Mouse (Mus musculus) liver, adult 2 months (tissue): ENCODE data around the gene Fnip2. TPM values are rescaled to one million over a fixed set of nuclear protein-coding genes. Genes with fewer than 3 reads are reported as not detected.

Source experiments
- DNase-seq: peaks from one replicate; pipeline ENCODE4 v3.0.0-alpha.2; 2011; ENCODE audit warnings: low read depth, low spot score; ENCODE audit errors: extremely low read depth
- H3K27ac ChIP-seq: fragments of 200-500 bp; replicated peaks from 2 replicates; pipeline ENCODE4 v1.5.1; 2012; ENCODE audit warnings: low read depth, mild to moderate bottlenecking, control low read depth, inconsistent platforms, low read length; ENCODE audit not compliant: insufficient read depth
- H3K27me3 ChIP-seq: fragments of 200-500 bp; 2 replicates; pipeline ENCODE4 v1.6.1; 2012; ENCODE audit warnings: mild to moderate bottlenecking, moderate library complexity, low read length, inconsistent platforms; ENCODE audit not compliant: control insufficient read depth, insufficient read depth
- H3K36me3 ChIP-seq: fragments of 200-500 bp; 2 replicates; pipeline ENCODE4 v1.6.1; 2012; ENCODE audit warnings: low read length, inconsistent platforms; ENCODE audit not compliant: control insufficient read depth, insufficient read depth
- H3K4me1 ChIP-seq: fragments of 200-500 bp; 2 replicates; pipeline ENCODE4 v1.6.1; 2011; ENCODE audit warnings: low read length; ENCODE audit not compliant: control insufficient read depth, insufficient read depth
- H3K4me3 ChIP-seq: fragments of 200-500 bp; 2 replicates; pipeline ENCODE4 v1.5.1; 2011; ENCODE audit warnings: low read depth, mild to moderate bottlenecking, control low read depth, low read length, moderate library complexity; ENCODE audit not compliant: insufficient read depth
- H3K79me2 ChIP-seq: fragments of 200-500 bp; 2 replicates; pipeline ENCODE4 v1.6.1; 2012; ENCODE audit warnings: inconsistent platforms, mild to moderate bottlenecking, low read length, moderate library complexity; ENCODE audit not compliant: control insufficient read depth, insufficient read depth
- H3K9ac ChIP-seq: fragments of 200-500 bp; 2 replicates; pipeline ENCODE4 v1.6.1; 2012; ENCODE audit warnings: low read depth, mild to moderate bottlenecking, control low read depth, inconsistent platforms, low read length
- CTCF ChIP-seq: fragments of 200-500 bp; IDR thresholded peaks from 2 replicates; pipeline ENCODE4 v1.5.1; 2011; ENCODE audit warnings: low read depth, low read length, control low read depth
- POLR2A ChIP-seq: fragments of 200-500 bp; IDR thresholded peaks from 2 replicates; pipeline ENCODE4 v1.6.1; 2011; ENCODE audit warnings: low read length, control low read depth; ENCODE audit not compliant: insufficient read depth; ENCODE audit errors: extremely low read depth
- WGBS: fragments of 180-500 bp; shearing (Covaris S2); methylation state at CpG from one replicate; pipeline ENCODE4 v1.1.7; 2018; 5-methylcytosine and 5-hydroxymethylcytosine counted together
- polyA plus RNA-seq: library from polyadenylated mRNA; depleted of rRNA; stranded (reverse); fragments of >200 nt; gene quantifications from 2 replicates; pipeline ENCODE4 v1.2.3, GENCODE M21; 2012
- total RNA-seq: library from RNA; depleted of rRNA; stranded (reverse); fragments of >200 nt; gene quantifications from 2 replicates; pipeline ENCODE4 v1.2.3, GENCODE M21; 2014

Fnip2 gene
- total and polyA plus RNA-seq, 2 experiments, result 6.3 to 46.7 TPM

DNA sequence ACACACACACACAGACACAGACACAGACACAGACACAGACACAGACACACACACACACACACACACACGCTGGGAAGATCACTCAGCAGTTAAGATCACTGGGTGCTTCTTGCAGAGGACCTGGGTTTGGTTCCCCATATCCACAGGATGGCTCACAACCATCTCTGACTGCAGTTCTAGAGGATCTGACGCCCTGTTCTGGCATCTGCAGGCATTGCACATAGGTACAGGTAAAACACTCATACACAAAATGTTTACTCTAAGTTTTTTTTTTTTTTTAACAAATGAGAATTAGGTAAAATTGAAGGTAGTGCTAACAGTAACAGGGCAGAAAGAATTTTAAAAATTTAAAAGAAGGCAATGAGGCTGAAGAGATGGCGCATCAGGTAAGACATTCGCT lies 121.5 kb downstream of the Fnip2 start:
- Histone ChIP-seq H3K79me2 (no peaks in the 10 kb centered on the region), H3K4me3 (no peak overlapping the region), H3K4me1 (peaks cover 4% of the 10 kb centered on the region), H3K27ac (no peak overlapping the region), H3K9ac (no peak overlapping the region), H3K36me3 (no peaks in the 10 kb centered on the region), H3K27me3 (no peaks in the 10 kb centered on the region)
- WGBS, result 94% methylated on average over 4 of the region's 4 CpGs
- no peak for TF ChIP-seq POLR2A
- DNase-seq, result no peak

DNA sequence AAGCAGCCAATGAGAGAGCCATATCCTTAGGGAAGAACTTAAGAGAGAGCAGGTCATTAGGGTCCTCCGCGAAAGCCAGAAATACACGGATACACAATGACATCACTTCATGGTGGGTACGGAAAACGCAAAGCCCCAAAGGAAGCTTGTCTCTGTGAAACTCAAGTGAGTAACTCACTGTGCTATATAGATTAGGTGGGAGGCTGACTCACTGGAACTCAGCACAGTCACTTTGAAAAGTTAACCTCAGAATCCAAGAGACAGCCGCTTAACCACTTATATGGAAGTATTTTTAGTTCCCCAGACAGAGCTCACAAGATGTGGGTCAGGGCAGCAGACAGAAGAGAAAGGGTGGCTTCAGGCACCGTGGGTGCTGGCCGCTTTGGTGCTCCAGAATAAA lies 122.6 kb downstream of the Fnip2 start:
- Histone ChIP-seq H3K27me3 (no peaks in the 10 kb centered on the region), H3K4me3 (no peak overlapping the region), H3K36me3 (no peaks in the 10 kb centered on the region), H3K79me2 (no peaks in the 10 kb centered on the region), H3K27ac (no peak overlapping the region), H3K9ac (no peak overlapping the region), H3K4me1 (peaks cover 4% of the 10 kb centered on the region)
- no peak for DNase-seq
- TF ChIP-seq POLR2A, result no peak
- no peak for TF ChIP-seq CTCF
- 66% methylated on average over 8 of the region's 8 CpGs for WGBS

DNA sequence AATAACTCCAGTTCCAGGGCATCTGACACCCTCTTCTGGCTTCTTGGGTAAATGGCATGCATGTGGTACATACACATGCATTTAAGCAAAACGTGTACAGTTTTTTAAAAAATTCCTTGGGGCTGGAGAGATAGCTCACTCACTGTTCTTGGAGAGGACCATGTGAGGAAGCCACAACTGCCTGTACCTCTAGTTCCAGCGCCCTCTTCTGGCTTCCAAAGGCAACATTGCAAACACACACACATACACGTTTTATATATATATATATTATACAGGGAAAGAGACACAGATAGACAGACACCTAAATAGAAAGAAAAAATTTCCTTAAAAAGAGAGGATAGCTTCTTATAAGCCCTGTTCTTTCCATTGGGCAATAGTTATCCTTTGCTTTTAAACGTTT lies 123.7 kb downstream of the Fnip2 start:
- Histone ChIP-seq H3K79me2 (no peaks in the 10 kb centered on the region), H3K4me3 (no peak overlapping the region), H3K27ac (no peak overlapping the region), H3K36me3 (no peaks in the 10 kb centered on the region), H3K27me3 (no peaks in the 10 kb centered on the region), H3K9ac (no peak overlapping the region), H3K4me1 (peaks cover 4% of the 10 kb centered on the region)
- TF ChIP-seq CTCF (no peak), POLR2A (no peak)
- no peak for DNase-seq
- WGBS, result 59% methylated on average over 4 of the region's 4 CpGs

DNA sequence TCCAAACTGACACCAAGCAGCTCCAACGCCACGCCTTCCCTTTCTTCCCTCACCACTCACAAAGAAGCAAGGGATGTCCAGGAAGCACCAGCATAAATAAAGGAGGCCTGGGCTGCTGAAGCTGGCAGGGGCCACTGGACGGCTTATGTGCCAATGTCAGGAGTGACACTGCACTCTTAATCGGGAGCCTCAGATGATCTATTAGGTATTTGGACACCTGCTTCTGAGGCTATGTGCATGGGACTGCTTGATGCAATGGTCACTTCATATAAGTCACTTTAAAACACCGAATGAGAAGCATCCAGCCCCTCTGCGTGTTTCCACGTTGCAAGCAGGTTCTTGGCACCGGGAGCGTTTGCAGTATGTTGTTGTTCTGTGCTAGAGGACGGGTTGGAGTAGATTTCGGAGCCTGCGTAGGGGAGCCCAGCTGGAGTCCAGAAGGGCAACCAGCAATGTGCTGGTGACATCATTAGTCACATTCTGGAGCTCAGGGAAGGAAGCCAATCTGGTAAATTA lies 126.6 kb downstream of the Fnip2 start:
- DNase-seq, result peak; percentile 41
- TF ChIP-seq POLR2A (no peak), CTCF (no peak)
- WGBS, result 65% methylated on average over 12 of the region's 12 CpGs
- H3K4me1 ChIP-seq, result no peaks in the 10 kb centered on the region
- H3K9ac ChIP-seq, result no peak overlapping the region
- no peak overlapping the region for H3K27ac ChIP-seq
- H3K27me3 ChIP-seq, result no peaks in the 10 kb centered on the region
- H3K79me2 ChIP-seq, result no peaks in the 10 kb centered on the region
- H3K36me3 ChIP-seq, result no peaks in the 10 kb centered on the region
- H3K4me3 ChIP-seq, result no peak overlapping the region

DNA sequence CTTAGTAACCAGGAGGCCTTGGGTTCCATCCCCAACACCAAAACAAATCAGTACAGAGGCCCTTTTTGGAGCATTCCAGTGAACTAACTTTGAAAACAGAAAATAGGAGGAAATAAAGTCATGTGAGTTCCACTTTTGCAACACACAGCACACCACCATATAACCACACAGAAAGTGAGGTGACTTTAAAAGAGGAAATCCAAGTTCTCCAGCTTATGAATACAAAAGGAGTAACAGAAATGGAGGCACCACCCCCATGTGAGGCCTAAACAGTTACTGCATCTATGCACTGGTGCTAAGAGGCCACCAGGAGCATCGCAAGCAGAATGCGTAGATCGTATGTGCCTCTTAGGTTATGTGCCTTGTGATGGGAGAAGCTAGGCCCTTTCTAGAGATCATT lies 129.3 kb downstream of the Fnip2 start:
- Histone ChIP-seq H3K27ac (no peak overlapping the region), H3K27me3 (no peaks in the 10 kb centered on the region), H3K36me3 (no peaks in the 10 kb centered on the region), H3K9ac (no peak overlapping the region), H3K79me2 (no peaks in the 10 kb centered on the region), H3K4me3 (no peak overlapping the region), H3K4me1 (no peaks in the 10 kb centered on the region)
- WGBS, result 94% methylated on average over 3 of the region's 3 CpGs
- DNase-seq, result peak; percentile 18
- TF ChIP-seq CTCF (no peak), POLR2A (no peak)

DNA sequence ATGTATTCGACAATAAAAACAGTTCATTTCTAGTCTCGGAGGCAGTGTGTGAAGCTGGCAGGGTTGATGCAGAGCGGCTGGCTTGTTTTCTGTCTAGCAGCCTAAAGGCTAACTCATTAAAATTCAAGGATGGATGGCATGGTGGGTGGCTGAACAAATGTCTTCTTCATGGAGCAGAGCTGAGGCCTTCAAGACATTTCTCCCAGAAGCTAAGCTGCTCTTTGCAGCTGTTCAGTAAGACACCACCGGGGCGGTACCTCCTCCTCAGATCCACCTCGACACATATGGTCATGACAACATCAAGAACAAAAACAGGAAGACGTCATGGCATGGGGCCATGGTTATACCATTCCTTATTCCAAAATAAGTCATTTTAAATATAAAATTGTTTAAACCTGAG lies 131.4 kb downstream of the Fnip2 start:
- H3K79me2 ChIP-seq, result no peaks in the 10 kb centered on the region
- H3K4me3 ChIP-seq, result no peak overlapping the region
- no peak overlapping the region for H3K27ac ChIP-seq
- WGBS, result 88% methylated on average over 7 of the region's 7 CpGs
- no peak overlapping the region for H3K9ac ChIP-seq
- no peaks in the 10 kb centered on the region for H3K4me1 ChIP-seq
- no peak for TF ChIP-seq CTCF
- TF ChIP-seq POLR2A, result no peak
- no peaks in the 10 kb centered on the region for H3K36me3 ChIP-seq
- H3K27me3 ChIP-seq, result no peaks in the 10 kb centered on the region
- DNase-seq, result no peak
